In genomic region chr2:52227584-52227983, GRCm38 (mm10) we compare ENCODE assay signal across 14 mouse cellular contexts.
DNase-seq lines count a peak whose midpoint lies in the region; TF ChIP-seq lines count a peak whose summit lies in the region.
"Had no signal": no experiment of that assay in that cellular context is flagged by ENCODE, and none has a peak within 500 bp of the region (broad histone marks: within the 10 kb centered on the region; RNA-seq: fewer than 3 reads in every experiment).

No protein-coding gene starts in this region.

- in situ Hi-C loops in CH12.LX (cut with MboI; ENCODE audit: low pct_ligation_motif_present, low pct_unique_long_range_greater_than_20kb, low sequenced_read_pairs), result no loop called here

- H3K9ac ChIP-seq in CH12.LX (ENCODE audit: insufficient read depth, low read depth), result no peak overlapping the region
- H3K9ac ChIP-seq: kidney, embryonic 15.5 days; midbrain, embryonic 12.5 days had no signal

- no peaks in the 10 kb centered on the region for H3K79me2 ChIP-seq in CH12.LX (replicated peaks; ENCODE audit: control insufficient read depth, extremely low read depth, insufficient read depth, poor library complexity, severe bottlenecking)

- peak; percentile 62 for TF ChIP-seq CTCF in layer of hippocampus, adult 2 months (conservative IDR thresholded peaks at IDR 0.05)
- peak in 1 of 2 experiments; percentile 31; a peak in 2 of 4 replicates for TF ChIP-seq CTCF in CH12.LX (conservative IDR thresholded peaks at IDR 0.05 in 1 of 2, IDR thresholded peaks at IDR 0.05 in 1 of 2; ENCODE audit: low read depth in 2 of 2, low read length in 2 of 2)

- dilution Hi-C loops in CH12.LX (cut with MboI; ENCODE audit: extremely low pct_ligation_motif_present, extremely low pct_unique_long_range_greater_than_20kb, low sequenced_read_pairs), result no loop called here

- TF ChIP-seq POLR2A in CH12.LX (IDR thresholded peaks at IDR 0.05; ENCODE audit: low read depth, low read length), result no peak

- H3K9me3 ChIP-seq in CH12.LX (replicated peaks; ENCODE audit: low read length), result no peaks in the 10 kb centered on the region
- H3K9me3 ChIP-seq: kidney, embryonic 15.5 days; midbrain, embryonic 12.5 days had no signal

- H3K4me1 ChIP-seq in CH12.LX (ENCODE audit: control insufficient read depth in 1 of 2, insufficient read depth in 2 of 2), result no peaks in the 10 kb centered on the region
- H3K4me1 ChIP-seq: kidney, embryonic 15.5 days; midbrain, embryonic 12.5 days had no signal

- H3K27ac ChIP-seq in layer of hippocampus, adult 2 months, result no peak overlapping the region
- H3K27ac ChIP-seq in CH12.LX (ENCODE audit: insufficient read depth, low read depth), result no peak overlapping the region
- H3K27ac ChIP-seq: kidney, embryonic 15.5 days; midbrain, embryonic 12.5 days had no signal

- no peak overlapping the region for H3K4me3 ChIP-seq in layer of hippocampus, adult 2 months
- no peak overlapping the region for H3K4me3 ChIP-seq in CH12.LX (replicated peaks in 1 of 3; ENCODE audit: low read depth in 2 of 3, low read length in 2 of 3, poor library complexity in 1 of 3)
- H3K4me3 ChIP-seq: kidney, embryonic 15.5 days; midbrain, embryonic 12.5 days had no signal

- H3K4me2 ChIP-seq in CH12.LX (ENCODE audit: insufficient read depth, low read depth, poor library complexity, severe bottlenecking), result no peak overlapping the region
- H3K4me2 ChIP-seq: kidney, embryonic 15.5 days; liver, embryonic 11.5 days; midbrain, embryonic 12.5 days had no signal

- no peaks in the 10 kb centered on the region for H3K36me3 ChIP-seq in CH12.LX (replicated peaks in 1 of 2; ENCODE audit: control insufficient read depth in 1 of 2, insufficient read depth in 1 of 2, low read length in 1 of 2)
- H3K36me3 ChIP-seq: kidney, embryonic 15.5 days; midbrain, embryonic 12.5 days had no signal

- no peak for TF ChIP-seq EP300 in CH12.LX (IDR thresholded peaks at IDR 0.05; ENCODE audit: low read length)

- peak; percentile 7 for DNase-seq in embryo, embryonic 11 days
- DNase-seq in embryo, embryonic 10 days (ENCODE audit: low spot score), result no peak
- no peak for DNase-seq in layer of hippocampus, adult 2 months (ENCODE audit: low spot score in 2 of 2)
- no peak for DNase-seq in layer of hippocampus, adult 9-11 months
- no peak for DNase-seq in CH12.LX (ENCODE audit: extremely low read depth)
- DNase-seq in brain, adult 2 months (ENCODE audit: low read depth, low spot score), result peak; percentile 68
- no peak for DNase-seq in thymus, adult 18-20 months
- DNase-seq: adrenal gland, postnatal 10 days; heart, postnatal 14 days; lung, postnatal 14 days; spleen, adult 18-20 months had no signal

- no peaks in the 10 kb centered on the region for H3K27me3 ChIP-seq in CH12.LX (replicated peaks)
- H3K27me3 ChIP-seq: kidney, embryonic 15.5 days; midbrain, embryonic 12.5 days had no signal

- peak; percentile 28 for TF ChIP-seq RAD21 in CH12.LX (IDR thresholded peaks at IDR 0.05; ENCODE audit: low read depth, low read length)

TF ChIP-seq in CH12.LX, 34 proteins besides CTCF, POLR2A, EP300 and RAD21:
- TF ChIP-seq NRF1 (IDR thresholded peaks at IDR 0.05; ENCODE audit: low read depth, low read length), result no peak
- no peak for TF ChIP-seq IRF4 (IDR thresholded peaks at IDR 0.05; ENCODE audit: low read depth, low read length)
- TF ChIP-seq NELFE (IDR thresholded peaks at IDR 0.05; ENCODE audit: low read depth, low read length), result no peak
- no peak for TF ChIP-seq GABPA (IDR thresholded peaks at IDR 0.05; ENCODE audit: insufficient replicate concordance, low read depth, low read length)
- no peak for TF ChIP-seq MXI1 (IDR thresholded peaks at IDR 0.05; ENCODE audit: low read depth, low read length)
- TF ChIP-seq PAX5 (IDR thresholded peaks at IDR 0.05; ENCODE audit: low read length), result no peak
- no peak for TF ChIP-seq HCFC1 (IDR thresholded peaks at IDR 0.05; ENCODE audit: low read depth, low read length)
- TF ChIP-seq CHD1 (IDR thresholded peaks at IDR 0.05; ENCODE audit: low read depth, low read length), result no peak
- no peak for TF ChIP-seq USF1 (IDR thresholded peaks at IDR 0.05; ENCODE audit: low read depth, low read length)
- no peak for TF ChIP-seq ZNF384 (IDR thresholded peaks at IDR 0.05; ENCODE audit: low read depth, low read length)
- no peak for TF ChIP-seq JUND (conservative IDR thresholded peaks at IDR 0.05; ENCODE audit: low read depth, low read length)
- TF ChIP-seq MAZ (IDR thresholded peaks at IDR 0.05; ENCODE audit: low read depth, low read length), result no peak
- TF ChIP-seq ZKSCAN1 (IDR thresholded peaks at IDR 0.05; ENCODE audit: borderline replicate concordance, low read depth, low read length), result no peak
- no peak for TF ChIP-seq MEF2A (IDR thresholded peaks at IDR 0.05; ENCODE audit: borderline replicate concordance, low read depth, low read length)
- no peak for TF ChIP-seq USF2 (conservative IDR thresholded peaks at IDR 0.05; ENCODE audit: low read depth, low read length)
- TF ChIP-seq MAX (IDR thresholded peaks at IDR 0.05; ENCODE audit: low read length), result no peak
- TF ChIP-seq MAFK (IDR thresholded peaks at IDR 0.05; ENCODE audit: insufficient replicate concordance, low read length), result no peak

Comparison
In these comparisons a context has a peak if more than half of its experiments do, and no peak if none do; other contexts are left out.
1. DNase-seq: peak in embryo, embryonic 11 days (single experiment) and brain, adult 2 months (single experiment); none in embryo, embryonic 10 days (single experiment), layer of hippocampus, adult 2 months (0 of 2), layer of hippocampus, adult 9-11 months (single experiment), CH12.LX (single experiment) and thymus, adult 18-20 months (0 of 2).